1 mouse cellular context compared by ENCODE assay signal in genomic region chr4:103249436-103250085, GRCm38 (mm10).
TF ChIP-seq lines count a peak whose summit lies in the region.

No protein-coding gene starts in this region.

TF ChIP-seq in MEL, 35 proteins besides CTCF, POLR2A, EP300 and RAD21 (continued from another document):
- TF ChIP-seq KAT2A (conservative IDR thresholded peaks at IDR 0.05; ENCODE audit: low read depth, low read length) (no peak), GATA1 (IDR thresholded peaks at IDR 0.05; ENCODE audit: low read depth, low read length) (peak; percentile 58), ETS1 (IDR thresholded peaks at IDR 0.05; ENCODE audit: low read depth, low read length) (peak; percentile 54; the same call in 1 of the 2 replicates), TAL1 (IDR thresholded peaks at IDR 0.05; ENCODE audit: low read length) (no peak)
TF ChIP-seq in MEL: peak in this region for 6.
